Mouse (Mus musculus): ENCODE data around the gene Ncoa5. TPM values are rescaled to one million over a fixed set of nuclear protein-coding genes. Genes with fewer than 3 reads are reported as not detected.

The Ncoa5 gene
- total RNA-seq, 2 experiments from 2014 or later: 35.0 to 38.5 TPM

DNA sequence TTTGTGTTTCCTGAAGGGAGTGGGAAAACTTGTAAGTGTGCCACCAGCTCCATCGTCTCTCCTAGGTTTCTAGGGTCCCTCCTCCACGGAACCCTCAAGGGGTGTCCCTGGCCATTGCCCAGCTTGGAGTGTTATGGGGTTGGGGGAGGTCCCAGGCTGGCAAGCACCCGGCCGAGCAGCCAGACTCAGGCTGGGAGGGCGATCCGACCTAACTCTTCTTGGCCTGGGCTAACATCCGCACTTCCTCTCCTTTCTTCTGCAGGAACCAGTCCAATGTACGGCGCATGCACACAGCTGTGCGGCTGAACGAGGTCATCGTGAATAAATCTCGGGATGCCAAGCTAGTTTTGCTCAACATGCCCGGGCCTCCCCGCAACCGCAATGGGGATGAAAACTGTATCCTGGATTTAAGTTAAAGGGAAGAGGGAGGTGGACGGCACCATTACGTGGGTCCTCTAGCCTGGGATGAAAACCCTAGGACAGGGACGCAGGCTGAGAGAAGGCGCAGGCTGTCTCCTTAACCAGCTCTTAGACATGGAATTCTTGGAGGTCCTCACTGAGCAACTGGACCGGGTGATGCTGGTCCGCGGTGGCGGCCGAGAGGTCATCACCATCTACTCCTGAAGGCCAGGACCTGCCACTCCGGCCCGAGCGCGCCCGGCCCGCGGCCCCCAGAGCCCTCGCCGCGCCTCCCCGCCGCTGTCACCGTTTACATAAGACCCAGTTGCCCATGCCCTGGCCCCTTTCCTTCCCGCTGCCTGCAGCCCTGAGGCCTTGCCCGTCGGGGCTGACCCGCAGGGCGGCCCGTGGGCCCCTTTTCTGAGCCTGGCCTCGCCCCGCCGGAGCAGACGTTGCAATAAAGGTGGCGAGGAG is 37.6 kb downstream of the Ncoa5 start:
- no peak for ATAC-seq (replicated peaks; ENCODE audit: poor library complexity, severe bottlenecking)

- no peak for ATAC-seq (replicated peaks; ENCODE audit: poor library complexity, severe bottlenecking)
These were observed 38.7 kb downstream of the Ncoa5 start for GRCm38 (mm10) chr2:164995976-164996375.

GRCm38 (mm10) chr2:164994659-164995428 is 39.8 kb downstream of the Ncoa5 start:
- ATAC-seq (replicated peaks; ENCODE audit: poor library complexity, severe bottlenecking): no peak

DNA sequence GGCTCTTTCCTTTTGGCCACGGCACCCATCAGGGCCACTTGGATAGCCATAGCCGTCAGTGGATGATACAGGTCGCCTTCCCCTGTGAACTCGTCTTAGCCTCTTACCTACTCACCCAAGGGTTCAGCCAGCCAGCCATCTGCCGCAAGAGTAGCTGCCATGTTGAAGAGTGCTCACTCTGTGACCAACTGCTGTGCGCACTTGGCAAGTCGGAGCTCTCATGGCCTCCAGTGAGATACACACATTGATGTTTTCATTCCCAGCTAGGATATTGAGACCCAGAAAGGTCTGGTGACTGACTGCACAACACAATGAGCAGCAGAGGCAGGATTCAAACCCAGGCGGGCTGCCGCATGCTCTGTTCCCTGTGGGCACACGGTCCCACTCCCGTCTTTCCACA is 40.5 kb downstream of the Ncoa5 start:
- ATAC-seq (replicated peaks; ENCODE audit: poor library complexity, severe bottlenecking): no peak

DNA sequence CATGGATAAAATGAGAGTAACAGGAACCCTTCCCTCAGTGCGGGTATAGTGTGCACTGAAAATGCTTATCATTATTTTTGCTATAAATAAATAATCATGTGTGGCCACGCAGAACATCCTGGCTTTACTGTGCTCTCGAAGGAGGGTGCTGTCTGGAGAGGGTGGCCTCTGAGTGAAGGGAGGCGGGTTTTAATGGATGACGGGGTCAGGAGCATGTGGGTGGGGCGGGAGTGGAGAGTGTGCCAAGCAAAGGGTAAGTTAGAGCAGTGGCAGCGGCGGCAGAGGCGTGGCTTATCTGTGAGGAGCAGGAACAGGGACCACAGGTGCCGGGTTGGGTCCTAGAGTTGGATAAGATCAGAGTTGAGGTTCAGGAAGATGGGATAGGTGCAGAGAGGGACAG is 42.9 kb downstream of the Ncoa5 start:
- ATAC-seq (replicated peaks; ENCODE audit: poor library complexity, severe bottlenecking): no peak

DNA sequence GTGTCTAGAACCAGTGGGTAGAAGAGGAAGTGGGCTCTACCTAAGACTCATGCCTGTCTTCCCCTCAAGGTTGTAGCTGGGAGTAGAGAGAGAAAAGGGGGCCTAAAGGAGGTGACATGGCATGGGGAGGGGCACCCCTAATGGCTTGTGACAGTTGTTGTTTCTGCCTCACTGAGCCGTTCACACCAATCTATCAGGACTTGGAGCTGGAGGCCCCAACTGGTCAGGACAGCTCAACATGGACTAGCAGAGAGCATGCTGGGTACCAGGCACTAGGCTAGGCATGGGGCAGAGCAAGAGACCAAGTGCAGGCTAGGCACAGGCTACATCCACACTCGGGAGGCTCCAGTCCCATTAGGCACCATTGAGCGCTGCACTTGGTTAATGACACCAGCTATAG is 43.6 kb downstream of the Ncoa5 start:
- ATAC-seq (replicated peaks; ENCODE audit: poor library complexity, severe bottlenecking): no peak

GRCm38 (mm10) chr2:164988777-164989176 is 45.9 kb downstream of the Ncoa5 start:
- ATAC-seq (replicated peaks; ENCODE audit: poor library complexity, severe bottlenecking): no peak

DNA sequence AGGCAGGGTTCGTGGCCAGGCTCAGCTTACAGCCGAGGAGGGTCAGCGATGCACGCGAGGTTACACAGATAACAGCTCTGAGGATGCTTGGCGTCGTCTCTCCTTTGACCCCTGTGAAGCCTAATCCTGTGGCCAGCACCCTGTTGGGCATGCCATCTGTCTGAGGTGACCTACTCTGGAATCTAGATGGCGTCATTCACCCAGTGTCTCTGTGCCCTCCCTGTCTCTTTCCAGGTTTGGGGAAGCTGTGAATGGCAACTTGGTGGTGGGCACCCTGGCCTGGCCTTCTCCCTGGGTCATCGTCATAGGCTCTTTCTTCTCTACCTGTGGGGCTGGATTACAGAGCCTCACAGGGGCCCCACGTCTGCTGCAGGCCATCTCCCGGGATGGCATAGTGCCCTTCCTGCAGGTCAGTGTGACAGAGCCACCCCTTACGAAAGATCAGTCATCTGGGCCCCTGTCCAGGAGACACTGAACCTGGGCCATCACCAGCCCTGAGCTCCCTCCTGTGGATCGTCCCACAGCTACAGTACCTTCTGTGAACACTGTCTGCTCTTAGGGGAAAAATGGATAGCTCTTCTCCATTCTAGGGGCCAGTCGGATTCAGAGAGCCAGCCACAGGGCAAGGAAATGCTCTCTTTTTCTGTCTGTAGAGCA is 48.2 kb downstream of the Ncoa5 start:
- no peak for ATAC-seq (replicated peaks; ENCODE audit: poor library complexity, severe bottlenecking)

DNA sequence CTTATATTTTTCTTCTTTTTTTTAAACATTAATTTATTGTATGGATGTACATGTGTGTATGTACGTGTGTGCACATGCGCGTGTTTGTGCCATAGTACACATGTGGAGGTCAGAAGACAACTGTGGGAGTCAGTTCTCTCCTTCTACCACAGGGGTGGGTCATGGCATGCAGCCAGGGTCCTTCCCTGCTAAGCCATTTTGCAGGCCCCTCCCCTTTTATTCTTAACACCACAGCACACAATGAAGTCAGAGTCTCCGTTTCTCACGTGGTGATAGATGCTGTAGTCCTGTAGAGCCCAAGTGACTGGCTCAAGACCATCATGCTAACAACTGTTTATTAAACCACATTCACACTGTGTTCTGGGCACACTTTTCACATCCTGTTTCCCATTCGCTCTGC is 48.7 kb downstream of the Ncoa5 start:
- ATAC-seq (replicated peaks; ENCODE audit: poor library complexity, severe bottlenecking): no peak

DNA sequence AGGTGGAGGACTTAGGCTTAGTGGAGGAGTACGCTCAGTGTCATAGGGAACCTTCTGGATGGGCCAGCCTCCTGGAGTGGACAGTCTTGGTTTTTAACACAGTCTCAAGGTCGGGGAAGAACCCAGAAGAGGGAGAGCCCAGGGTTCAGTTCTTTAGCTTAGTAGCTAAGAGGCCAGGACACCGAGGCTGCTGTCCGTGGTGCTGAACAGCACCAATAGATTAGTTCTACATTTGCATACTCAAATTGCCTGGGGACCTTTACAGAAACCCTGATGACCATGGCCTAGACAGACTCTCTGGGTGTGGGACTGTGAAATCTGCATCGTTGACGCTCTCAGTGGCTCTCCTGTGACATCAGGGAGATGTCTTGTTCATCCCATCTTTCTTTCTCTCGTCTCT is 54.9 kb downstream of the Ncoa5 start:
- peak; percentile 62 for ATAC-seq (replicated peaks; ENCODE audit: poor library complexity, severe bottlenecking)

DNA sequence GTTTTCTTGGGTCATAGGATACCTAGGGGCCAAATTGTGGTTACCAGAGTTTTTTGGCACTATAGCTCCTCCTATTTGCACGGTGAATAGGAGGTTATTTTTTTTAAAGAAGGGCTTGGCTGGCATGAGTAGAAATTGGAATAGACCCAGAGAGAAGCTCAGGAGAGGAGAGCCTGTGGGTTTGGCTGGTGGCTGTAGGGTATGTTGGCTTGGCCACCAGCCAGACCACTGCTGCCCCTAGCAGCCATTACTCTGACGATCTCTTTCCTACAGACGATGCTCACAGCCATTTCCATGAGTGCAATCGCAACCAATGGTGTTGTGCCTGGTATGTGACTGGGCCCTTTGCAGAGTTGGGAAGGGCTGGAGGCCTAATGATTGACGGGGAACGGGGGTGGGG is 59.1 kb downstream of the Ncoa5 start:
- ATAC-seq (replicated peaks; ENCODE audit: poor library complexity, severe bottlenecking): no peak

- no peak for ATAC-seq (replicated peaks; ENCODE audit: poor library complexity, severe bottlenecking)
These were observed 62.0 kb downstream of the Ncoa5 start for GRCm38 (mm10) chr2:164972646-164973045.

- ATAC-seq (replicated peaks; ENCODE audit: poor library complexity, severe bottlenecking): no peak
These were observed 64.0 kb downstream of the Ncoa5 start for GRCm38 (mm10) chr2:164970631-164971196.

GRCm38 (mm10) chr2:164969348-164969781 is 65.3 kb downstream of the Ncoa5 start:
- no peak for ATAC-seq (replicated peaks; ENCODE audit: poor library complexity, severe bottlenecking)

DNA sequence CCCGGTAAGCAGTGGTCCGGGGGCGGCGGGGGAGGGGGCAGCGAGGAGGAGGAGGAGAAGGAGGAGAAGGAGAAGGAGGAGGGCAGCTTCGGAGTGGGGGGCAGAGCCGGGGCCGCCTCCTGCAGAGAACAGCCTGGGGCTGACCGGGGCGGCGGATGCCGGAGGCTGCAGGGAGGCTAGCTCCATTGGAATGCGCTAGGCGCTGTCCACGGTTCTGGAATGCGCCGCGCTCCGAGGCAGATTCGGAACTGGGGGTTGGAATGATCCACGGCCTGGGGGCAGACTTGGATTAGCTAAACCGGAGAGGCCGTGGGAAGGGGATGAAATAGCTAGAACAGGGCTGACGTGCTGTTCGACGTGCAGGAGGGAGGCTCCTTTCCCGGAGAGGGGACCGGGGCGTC is 66.2 kb downstream of the Ncoa5 start:
- peak; percentile 71 for ATAC-seq (replicated peaks; ENCODE audit: poor library complexity, severe bottlenecking)

DNA sequence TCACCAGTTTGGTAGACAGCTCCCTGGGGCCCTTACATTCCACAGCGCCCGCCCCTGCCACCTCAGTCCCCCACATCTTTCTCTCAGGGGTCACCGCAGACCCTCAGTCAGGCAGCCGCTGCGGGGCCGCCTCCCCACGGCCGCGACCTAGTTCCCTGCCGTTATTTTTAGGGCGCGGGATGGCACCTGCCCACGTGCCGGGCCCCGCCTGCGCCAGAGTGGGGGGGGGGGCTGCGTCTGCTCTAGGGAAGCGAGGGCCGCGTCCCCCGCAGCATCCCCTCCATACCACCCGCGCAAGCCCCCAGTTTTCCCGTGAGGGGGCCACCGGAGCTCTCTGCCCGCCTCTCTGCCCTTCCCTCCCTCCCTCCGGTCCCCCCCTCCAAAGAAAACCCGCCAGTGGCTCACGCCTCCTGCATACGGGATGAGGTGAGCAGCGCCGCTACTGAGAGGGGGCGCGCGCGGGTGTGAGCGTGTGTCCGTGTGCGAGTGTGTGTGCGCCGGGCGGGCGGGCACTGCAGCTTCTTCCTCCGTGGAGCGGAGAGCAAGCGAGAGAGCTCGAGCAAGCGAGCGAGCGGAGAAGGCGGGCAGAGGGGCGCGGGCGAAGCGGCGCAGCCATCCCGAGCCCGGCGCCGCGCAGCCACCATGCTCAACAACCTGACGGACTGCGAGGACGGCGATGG is 66.8 kb downstream of the Ncoa5 start:
- ATAC-seq (replicated peaks; ENCODE audit: poor library complexity, severe bottlenecking): no peak

GRCm38 (mm10) chr2:164967193-164967592 is 67.5 kb downstream of the Ncoa5 start:
- ATAC-seq (replicated peaks; ENCODE audit: poor library complexity, severe bottlenecking): no peak

- ATAC-seq (replicated peaks; ENCODE audit: poor library complexity, severe bottlenecking): no peak
These were observed 68.3 kb downstream of the Ncoa5 start for GRCm38 (mm10) chr2:164966381-164966780.

GRCm38 (mm10) chr2:164964981-164965380 is 69.7 kb downstream of the Ncoa5 start:
- no peak for ATAC-seq (replicated peaks; ENCODE audit: poor library complexity, severe bottlenecking)

GRCm38 (mm10) chr2:164964242-164964894 is 70.3 kb downstream of the Ncoa5 start:
- ATAC-seq (replicated peaks; ENCODE audit: poor library complexity, severe bottlenecking): no peak

Data from granulocyte monocyte progenitor cell, adult 5-6 weeks (primary cell).